Mouse (Mus musculus) urinary bladder, postnatal 4 days (tissue): ENCODE measurements around the gene Nmnat3.

Experiments
- DNase-seq, 2 experiments: peaks; one replicate each; pipeline ENCODE4 v3.0.0; 2021 to 2022; ENCODE audit warnings: low spot score in 2 of 2

Gene Nmnat3

DNA sequence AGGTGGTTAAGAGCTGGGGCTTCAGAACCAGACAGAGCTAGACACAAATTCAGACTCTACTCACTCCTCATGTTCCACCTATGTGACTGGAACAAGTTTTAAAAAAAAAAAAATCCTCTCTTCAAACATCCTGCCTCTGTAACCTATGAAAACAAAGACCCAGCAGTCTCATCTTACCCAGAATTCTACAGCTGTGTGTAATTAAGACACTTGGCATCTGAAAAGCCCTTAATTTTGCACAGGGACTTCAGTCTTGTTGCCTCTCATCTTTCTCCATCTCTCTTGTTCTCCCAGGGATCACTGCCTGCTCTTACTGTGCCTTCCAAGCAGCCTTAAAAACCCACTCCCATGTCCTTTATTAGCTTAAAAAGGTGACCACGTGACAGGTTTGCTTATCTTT, 133.4 kb downstream of the Nmnat3 start:
- no peak for DNase-seq

DNA sequence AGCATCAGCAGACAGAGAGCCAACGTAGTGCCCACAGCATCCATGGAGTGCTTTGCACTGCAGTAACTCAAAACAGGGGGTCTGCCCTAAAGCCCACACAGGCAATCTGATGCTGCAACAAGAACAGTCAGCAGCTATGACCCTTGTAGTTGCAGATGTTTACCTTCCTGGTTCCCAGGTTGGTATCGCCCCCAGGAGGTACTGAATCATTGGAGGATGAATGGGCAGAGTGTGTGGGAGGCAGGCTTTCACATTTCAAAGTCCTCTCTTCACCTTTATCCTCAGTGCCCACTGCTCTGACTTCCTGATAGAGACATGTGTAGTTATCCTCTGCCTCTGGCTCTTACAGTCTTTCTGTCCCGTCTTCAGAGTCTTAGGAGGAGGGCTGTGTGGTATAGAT, 134.7 kb downstream of the Nmnat3 start:
- no peak for DNase-seq

DNA sequence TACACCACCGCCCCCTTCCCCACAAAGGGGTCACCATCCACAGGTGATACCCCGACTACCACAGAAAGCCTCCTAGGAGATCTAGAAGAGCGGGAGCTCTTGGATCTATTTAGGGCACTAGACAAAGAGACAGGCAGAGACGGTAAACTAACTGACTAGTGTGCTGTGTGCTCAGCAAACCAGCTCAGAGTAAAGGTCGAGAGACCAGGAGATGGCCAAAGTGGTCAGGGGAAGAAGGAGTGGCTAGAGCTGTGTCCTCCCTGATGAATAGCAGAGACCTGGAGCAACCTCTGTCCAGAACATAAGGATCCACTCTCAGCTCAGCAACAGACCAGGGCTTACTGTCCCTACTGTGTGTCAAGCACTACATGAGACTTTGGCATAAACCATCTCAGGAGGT, 135.4 kb downstream of the Nmnat3 start, which contains the start of gene Rbp1:
TSS of gene Rbp1 (plus strand) at position 306 of the 400 bp plus-strand sequence.
- no peak for DNase-seq

DNA sequence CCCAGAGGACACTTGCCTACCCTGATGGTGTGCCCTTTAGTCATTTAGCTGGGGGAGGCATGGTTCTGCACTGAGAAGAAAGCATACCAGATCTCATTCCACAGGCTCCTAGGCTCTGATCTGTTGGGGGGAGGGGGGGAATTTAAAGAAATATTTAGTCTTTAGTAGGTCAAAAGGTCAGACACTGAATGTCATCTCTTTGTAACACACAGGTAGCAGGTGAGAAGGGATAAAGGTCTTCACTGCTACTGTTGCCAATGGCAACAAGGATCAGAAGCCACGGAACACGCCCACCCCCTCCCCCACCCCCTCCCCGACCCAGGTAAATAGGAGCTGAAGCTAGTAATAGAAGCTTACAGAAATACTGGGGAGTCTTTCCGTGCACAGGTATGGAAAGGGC, 136.5 kb downstream of the Nmnat3 start:
- DNase-seq = no peak

DNA sequence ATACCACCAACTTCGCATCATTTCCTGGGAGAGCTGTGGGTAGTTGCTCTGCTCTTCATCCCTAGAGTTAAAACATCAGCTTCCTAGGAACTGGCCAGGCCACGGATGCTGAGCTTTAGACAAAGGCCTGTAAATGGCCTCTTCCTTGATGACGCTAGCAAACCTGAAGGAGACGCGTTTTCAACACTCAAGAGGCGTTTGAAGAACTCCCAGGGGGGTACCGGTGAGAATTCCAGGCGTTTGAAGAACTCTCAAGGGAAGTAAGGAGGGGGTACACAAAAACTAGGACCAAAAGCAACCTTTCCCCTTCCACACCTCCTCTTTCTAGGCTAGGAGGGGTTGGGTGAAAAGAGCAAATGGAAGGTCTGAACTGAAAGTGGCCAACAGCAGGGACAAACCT, 137.1 kb downstream of the Nmnat3 start:
- DNase-seq = no peak

DNA sequence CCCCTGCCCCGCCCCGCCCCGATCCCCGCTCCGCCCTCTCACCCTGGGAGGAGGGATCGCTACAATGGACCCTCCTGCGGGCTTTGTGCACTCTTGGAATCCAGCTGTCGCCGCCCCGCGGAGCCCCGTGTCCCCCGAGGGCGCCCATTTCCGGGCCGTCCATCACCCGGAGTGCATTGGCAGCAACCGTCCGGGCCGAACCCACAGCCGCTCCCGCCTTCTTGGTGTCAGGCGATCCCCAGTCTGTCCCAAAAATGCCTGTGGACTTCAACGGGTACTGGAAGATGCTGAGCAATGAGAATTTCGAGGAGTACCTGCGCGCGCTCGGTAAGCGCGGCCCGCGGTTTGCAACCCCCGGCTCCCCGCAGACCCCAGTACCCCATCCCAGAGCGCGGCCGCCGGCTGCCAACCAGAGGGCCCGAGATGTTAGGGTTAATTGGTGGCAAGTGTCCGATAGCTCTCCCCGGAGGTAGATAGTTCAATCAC, 137.5 kb downstream of the Nmnat3 start:
- peak; percentile 67 to 73 for DNase-seq

DNA sequence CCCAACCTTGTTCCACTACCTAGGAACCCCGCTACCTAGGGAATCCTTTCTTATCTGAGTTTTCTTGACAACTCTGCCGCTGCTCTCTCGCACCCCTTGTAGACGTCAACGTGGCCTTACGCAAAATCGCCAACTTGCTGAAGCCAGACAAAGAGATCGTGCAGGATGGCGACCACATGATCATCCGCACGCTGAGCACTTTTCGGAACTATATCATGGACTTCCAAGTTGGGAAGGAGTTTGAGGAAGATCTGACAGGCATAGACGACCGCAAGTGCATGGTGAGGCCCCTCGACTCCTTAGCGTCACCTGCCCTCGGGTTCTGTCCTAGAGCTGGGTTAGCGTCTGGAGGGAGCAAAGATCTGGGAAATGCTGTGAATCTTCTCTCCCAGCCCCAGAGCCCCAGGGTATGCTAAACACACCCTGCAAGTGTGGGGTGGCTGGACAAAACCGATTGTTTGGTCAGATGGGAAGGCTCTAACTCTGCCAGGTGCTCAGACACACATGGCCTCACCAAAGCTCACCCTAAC, 138.2 kb downstream of the Nmnat3 start:
- DNase-seq = no peak

DNA sequence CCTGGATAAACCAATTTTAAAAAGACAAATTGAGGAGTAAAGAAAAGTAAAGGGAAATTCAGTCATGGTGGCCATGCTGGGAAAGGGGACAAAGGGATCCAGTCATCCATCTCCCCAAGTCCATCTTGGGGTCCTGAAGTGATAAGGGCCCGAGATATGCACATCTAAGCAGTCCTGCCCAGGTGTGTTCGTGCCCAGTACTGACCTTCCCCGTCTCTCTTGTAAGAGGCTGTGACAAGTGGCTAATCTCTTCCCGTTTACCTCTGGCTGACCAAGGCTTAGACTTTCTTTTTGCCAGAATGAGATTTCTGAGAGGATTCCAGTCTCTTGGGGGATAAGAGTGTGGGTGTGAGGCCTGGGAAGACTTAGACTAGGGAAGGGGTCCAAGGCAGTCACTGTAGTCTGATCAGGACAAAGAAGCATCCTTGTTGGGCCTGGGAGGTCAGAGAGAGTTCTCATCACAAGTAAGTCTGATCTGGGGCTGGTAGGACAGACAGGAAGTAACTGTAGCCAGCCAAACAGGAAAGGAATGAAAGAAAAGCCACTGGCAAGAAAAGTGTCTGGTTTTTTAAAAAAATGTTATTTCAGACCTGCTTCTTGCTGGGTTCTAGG, 140.8 kb downstream of the Nmnat3 start:
- DNase-seq = no peak

DNA sequence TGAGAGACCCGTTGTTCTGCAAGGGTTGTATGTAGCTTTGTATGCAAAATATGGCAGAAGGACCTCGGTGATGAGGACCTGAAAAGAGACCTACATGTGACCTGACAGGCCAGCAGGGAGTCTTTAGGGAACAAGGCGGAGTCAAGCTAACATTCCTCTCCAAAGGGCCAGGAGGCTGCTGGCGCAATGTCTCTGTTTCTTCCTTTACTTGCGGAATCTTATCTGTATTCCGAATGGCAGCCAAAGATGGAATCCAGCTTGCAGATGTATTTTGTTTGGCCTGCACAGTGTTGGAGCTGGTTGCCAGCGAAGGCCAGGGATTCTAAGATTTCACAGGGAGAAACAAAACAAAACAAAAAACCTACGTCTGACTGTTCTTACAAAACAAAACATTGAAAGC, 141.5 kb downstream of the Nmnat3 start:
- DNase-seq = peak in 1 of 2 experiments; percentile 61

DNA sequence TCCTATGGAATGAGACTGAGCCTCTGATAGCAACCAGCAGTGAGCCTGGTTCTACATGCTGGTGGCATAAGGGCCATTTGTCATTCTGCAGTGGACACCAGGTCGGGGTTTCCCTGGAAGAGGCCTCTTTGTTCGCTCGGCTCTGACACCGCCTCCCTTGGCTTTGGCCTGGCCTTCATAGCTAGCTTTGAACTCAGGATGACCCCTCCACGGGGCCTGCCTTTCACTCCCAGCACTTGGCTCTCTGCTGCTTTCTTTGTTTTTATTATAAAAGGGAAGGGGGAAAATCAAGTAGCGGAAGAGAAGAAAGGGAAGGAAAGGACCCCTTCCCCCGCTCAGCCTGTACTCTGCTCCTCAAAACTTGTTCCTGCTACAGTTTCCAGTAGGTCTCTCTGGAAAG, 142.6 kb downstream of the Nmnat3 start:
- DNase-seq = peak in 1 of 2 experiments; percentile 49

DNA sequence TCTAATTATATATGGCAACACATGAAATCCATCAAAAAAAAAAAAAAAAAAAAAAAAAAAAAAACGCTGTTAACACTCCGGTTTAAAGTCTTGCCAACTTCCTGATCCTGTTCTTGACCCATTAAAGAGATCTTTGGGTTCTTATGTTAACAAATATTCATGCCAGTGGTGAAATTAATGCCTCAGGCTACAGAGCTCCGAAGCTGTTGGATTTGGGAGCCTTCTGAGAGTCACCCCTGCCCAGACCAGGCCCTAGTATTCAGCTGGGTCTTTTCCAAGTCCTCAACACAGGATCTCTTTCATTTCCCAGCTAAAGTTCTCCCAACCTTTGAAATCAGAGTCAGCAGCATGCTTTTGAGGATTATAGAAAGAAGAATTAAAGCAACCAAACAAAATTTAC, 143.3 kb downstream of the Nmnat3 start:
- no peak for DNase-seq

DNA sequence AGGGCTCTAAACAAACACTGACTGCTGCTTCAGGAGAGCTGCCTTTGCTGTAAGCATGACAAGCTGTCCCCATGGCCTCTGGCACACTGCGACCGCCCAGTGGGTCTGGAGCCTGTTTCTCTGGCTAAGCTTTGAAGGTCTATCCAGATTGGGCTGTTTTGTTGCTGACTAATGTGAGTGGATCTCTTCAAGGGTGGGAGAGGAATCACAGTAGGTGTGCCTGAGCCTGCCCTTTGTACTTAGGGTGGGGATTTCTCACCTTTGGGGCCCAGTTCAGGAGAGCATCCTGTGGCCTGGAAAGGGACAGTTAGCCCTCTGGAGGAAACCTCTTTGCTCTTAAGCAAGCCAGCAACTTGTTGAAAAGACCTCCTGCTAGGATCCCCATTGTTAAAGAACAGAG, 145.8 kb downstream of the Nmnat3 start:
- DNase-seq = no peak

DNA sequence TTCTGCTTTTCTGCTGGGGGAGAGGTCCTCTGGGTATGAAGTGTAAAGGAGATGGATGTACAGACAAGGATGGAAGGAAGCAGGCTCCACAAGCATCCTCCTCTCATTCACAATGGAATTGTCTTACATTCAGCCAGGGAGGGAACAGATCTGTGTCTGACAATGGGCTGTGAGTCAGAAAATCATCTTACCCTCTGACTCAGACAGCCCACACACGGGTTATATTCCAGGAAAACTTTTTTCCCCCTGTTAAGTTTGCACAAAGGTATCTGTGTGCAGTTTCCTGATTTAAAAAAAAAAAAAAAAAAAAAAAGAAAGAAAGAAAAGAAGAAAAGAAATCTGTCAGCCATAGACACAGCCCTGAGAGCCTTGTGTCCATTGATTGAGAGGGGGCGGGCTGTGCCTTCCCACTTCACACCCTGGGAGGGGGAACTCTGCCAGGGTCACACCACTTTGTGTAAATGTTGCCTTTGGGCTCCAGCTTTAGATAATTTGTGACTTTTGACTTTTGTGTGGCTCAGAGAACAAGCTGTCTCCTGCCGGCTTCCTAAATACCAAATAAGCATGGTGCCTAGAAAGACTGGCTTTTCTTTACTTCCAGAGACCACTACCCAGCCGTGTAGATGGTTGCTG, 146.8 kb downstream of the Nmnat3 start:
- DNase-seq = no peak

DNA sequence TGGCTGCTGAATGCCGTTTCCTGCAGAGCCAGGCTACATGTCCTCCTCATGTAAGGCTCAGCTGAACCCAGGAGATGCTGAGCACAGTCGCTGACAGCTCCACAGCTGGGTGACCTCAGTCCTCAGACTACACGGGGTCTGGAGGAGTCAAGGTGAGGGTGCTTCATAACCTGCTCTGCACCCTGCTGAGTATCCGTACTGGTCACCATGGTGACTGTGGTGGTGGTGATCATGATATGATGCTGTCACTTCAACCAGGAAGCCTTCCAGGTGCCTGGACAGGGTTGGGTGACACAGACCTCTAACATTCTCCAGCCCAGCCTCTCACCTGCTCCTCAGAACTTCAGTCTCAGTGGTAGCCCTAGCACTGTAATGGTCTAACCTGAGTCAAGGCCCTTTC, 150.6 kb downstream of the Nmnat3 start:
- DNase-seq = no peak

DNA sequence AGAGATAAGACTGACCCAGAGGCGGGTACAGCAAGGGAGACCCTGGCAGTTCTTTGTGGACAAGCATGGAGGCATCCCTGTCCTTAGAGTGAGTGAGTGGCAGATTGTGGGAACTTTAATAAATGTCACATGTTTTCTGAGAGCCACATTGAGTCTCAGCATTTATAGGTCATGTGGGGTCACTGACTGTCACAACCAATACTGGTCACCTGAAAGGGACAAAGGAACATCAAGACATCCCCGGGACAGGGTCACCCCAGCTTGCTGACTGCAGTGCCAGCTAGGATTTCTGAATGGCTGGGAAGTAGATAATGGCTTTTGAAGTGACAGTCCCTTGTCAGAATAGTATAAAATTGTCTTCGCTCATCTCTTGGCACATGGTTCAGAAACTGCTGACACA, 151.9 kb downstream of the Nmnat3 start:
- DNase-seq = no peak

DNA sequence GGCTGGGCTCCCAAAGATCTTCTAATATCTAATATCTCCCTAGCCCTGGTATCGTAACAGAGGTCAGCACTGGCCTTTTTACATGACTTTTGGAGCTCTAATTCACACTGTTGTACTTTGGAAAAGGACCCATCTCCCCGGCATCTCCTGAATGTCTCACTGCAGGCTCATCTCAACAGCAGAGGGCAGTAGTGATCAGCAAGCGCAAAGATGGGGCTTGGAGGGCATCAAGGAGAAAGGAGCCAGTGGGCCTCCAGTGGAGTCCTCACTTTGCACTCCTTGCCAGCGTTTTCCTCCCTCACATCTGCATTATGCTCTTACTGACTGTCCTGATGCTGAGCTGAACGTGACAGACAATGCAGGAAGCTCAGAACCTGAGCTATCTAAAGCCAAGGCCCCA, 155.4 kb downstream of the Nmnat3 start:
- no peak for DNase-seq

DNA sequence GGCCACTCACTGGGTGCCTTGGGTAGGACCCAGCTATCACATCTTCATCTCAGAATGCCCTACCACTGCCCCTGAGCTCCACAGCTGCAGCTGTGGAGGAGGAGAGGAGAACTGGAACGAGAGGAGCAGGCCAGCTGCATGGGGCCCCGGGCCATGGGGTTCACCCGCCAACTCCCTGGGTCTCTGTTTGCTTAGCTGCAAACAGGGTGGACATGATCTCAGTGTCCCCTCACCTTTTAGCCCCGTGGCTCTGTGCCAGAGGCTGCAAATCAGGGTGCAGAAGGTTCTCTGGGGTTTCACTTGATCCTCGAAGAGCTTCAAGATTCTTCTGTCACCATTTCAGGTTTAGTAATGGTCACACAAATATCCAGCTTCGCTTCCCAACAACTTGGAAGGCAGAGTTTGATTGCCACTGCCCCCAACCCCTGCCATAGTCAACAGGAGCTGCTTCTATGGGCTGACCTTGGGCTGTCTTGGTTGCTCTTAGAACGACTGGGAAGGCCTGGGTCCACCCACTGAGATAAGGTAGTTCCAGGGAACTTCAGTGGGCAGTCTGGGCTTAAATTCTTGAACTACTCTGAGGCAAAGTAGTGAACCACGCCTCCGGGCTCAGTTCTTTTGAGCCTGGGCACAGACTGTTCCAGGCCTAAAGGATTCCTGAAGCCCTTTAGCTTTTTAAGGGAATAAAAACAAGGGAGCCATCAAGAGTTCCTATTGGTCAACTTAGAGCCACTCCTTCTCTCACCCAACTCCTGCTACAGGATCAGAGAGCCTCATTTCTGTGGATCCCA, 158.3 kb downstream of the Nmnat3 start:
- no peak for DNase-seq

DNA sequence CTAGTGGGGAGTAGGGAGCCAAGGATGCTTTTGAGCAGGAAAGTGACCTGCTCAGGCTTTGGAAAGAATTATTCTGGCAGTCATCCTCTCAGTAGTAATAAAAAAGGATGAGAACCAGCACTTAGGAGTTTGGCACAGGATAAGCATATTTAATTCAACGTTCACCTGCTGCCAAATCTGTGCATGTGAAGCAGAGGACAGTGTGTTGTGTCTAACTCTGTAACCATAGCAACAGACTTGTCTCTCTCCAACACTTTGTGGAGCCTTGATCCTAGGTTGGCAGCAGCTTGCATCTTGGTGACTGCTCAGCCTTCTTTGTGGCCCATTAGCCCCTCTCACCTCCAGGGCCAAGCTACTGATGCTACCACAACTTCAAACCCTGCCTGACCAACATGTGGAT, 163.7 kb downstream of the Nmnat3 start:
- DNase-seq = no peak

DNA sequence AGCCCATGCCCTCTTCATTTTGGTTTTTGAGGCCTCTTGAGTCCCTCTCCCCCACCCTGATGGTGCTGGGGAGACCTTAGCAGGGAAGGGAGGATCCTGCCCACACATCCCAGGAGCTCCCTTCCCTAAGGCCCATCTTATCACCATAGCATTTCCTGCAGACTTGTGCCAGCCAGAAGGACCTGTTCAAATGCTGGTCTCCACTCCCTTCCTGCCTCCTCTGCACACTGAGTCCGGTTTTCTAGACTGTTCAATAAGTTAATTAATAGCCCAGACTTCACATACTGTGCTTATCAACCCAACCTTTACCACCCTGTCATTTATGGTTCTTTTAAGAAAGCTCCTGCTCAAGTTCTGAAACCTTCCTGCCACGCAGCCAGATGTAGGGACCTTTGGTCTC, 179.5 kb downstream of the Nmnat3 start:
- DNase-seq = no peak
